Mouse (Mus musculus) layer of hippocampus, postnatal 36 days (tissue): ENCODE measurements at regions not wholly inside any gene's neighbourhood (a gene's known extent, or its start where the extent isn't known, plus 50 kb on each side); places are given as distances from the start of the nearest gene placed in this dataset.

Source experiments
- DNase-seq, 2 experiments: peaks; one replicate each; pipeline ENCODE4 v3.0.0; 2022

DNA sequence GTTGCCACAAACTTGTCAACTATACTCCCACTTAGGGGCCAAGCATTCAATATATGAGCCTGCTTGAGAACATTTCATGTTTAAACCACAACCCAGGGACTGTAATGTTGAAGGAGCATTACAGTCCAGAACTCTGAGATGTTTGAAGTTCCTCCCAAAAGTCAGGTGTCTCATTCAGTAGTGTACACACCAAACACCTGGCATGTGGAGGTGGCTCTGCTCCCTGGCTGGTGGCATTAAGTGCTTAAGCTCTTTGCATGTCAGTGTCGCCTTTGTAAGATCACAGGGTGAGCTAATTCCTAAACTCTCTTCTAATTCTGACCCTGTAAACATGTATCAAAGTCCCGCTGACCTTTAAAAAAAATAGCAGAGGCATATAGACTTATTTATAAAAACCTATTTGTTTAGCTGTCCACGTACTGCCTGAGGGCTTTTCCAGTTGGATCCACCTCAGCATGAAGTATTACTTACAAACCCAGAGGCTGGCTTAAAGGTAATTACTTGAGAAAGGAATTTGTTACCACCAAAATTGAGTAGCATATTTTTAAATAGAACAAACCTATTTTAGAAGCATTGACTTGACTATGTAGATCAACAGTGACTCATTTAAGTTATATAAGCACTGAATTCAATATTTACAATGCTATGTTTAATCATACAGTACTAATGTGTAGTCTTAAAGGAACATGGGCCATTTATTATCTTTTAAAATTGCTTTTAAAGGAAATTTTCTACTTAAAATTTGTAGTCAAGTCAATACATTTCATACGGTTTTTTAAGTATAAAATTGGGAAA lies 276.3 kb upstream of the Fermt1 start:
- DNase-seq = no peak

DNA sequence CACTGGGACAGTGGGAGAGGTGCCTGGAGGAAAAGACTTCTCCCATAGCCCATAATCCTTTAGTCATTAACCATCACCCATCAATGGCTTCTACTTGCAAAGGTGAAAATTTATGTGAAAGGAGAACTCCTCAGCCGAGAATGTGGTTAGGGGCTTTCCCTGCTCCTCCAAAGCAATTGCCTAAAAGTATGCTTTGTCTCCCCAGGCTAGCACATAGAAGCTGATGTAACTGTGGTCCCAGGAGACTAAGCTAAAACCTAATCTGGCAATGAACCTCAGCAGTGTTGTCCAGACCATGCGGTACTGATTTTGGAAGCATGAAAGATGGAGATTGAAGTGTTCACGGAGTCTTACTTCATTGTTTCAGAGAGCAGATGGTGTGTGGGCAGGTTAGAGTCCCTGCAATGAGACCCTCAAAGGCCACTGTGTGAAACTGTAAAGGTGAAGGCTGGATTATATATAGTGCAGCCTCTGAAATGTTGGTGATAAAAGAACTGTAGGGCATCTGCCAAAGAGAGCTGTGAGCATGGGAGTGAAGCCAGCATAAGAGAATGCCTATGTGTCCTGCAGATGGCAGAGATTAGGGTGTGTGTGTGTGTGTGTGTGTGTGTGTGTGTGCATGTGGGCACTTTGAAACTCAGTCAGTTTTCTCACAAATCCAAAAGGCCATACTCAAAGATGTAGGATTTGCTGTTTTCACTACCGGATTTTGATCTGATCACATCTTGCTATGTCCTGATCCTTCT lies 289.6 kb upstream of the Fermt1 start:
- DNase-seq = peak in 1 of 2 experiments; percentile 3

- no peak for DNase-seq
These were observed 299.8 kb upstream of the Bmp2 start for GRCm38 (mm10) chr2:133252131-133252530.

- DNase-seq = no peak
These were observed 277.5 kb upstream of the Bmp2 start for GRCm38 (mm10) chr2:133274424-133274823.

GRCm38 (mm10) chr2:133278546-133278945 lies 273.4 kb upstream of the Bmp2 start:
- DNase-seq = no peak

DNA sequence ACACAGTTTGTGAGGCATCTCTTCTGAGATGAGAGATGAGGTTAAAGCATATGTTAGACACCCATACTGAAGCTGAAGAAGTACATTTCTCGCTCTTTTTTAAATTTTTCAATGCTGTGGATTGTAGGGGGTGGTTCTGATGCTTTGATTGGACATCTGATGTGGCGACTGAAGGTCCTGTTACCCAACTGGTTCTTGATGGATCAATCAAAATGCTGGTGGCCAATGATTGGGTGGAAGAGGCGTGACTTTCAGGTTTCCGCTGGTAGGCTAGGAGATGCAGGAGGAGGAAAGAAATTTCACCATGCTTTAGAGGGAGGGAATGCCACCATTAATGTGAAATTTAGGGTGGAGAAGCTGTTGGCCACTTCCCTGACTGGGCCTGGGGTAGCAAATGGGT lies 272.7 kb upstream of the Bmp2 start:
- DNase-seq = no peak

DNA sequence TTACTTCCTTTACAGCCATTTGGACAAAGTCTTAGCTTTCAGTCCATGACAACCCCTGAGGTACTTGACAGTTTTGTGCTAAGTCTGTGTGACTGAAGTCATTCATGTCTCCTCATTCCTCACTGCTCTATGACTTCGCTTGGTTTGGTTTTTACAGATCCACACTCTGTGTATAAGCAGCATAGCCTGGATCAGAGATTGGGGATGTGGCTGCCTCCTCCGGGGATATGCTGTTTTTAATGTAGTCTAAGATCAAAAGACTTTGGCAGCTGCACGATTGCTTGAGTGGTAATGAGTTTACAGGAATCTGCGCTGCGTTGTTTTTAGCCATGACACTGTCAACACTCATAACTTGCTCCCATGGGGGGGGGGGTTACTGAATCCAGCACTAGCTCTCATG lies 269.3 kb upstream of the Bmp2 start:
- DNase-seq = no peak

DNA sequence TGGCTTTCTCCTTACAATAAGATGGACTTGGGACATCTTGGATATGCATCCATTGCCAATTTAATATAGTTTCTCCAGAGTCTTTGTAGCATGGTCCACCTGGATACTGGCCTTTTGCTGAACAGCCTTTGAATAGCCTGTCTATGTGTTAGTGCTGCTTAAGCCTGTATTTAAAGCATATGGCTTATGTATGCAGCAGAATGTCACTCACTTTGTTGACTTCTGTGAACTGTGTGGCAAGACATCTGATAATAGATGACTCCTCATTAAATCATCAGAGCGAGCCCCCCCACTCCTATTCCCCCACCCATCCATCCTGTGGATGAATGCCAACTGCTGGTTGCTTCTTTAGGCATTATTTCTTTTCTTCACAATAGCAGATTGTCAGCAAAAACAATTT lies 268.2 kb upstream of the Bmp2 start:
- no peak for DNase-seq

DNA sequence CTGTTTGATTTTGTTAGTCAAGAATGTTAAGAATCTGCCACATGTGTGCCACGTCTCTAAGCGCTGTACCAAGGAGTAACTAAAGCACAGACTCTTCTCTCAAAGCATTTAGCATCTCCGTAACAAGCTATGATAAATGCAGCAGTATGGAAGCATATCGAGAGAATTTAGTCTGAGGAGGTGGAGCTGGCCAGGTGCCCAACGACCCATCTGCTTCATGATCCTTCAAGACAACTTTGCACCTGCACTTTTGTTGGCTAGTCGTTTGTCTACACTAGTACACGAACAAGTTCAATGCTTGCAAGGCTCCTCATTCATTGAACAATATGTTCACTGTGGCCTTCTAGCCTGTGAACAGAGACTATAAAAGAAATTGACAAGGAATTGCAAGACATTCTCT lies 257.8 kb upstream of the Bmp2 start:
- peak in 1 of 2 experiments; percentile 2 for DNase-seq

- peak; percentile 11 to 12 for DNase-seq
These were observed 246.0 kb upstream of the Bmp2 start for GRCm38 (mm10) chr2:133305936-133306335.

DNA sequence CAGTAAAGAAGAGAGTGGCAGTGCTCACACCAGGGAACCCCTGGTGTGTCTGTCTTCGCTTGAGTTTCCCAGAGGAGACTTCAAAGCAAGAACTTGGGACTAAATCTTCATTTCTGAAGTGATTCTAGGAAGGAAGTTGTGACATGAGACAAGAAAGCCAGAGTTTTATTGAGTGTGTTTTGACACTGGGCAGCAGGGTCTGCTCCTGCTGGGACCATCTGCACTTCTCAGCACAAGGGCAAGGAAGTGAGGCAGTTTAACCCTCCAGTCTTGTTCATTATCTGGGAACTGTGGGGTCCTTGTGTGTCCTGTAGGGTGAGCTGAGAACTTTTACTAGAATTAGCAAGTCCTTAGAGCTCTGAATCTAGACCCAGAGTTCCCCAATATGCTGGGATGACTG lies 241.0 kb upstream of the Bmp2 start:
- DNase-seq = no peak

- DNase-seq = no peak
These were observed 225.5 kb upstream of the Bmp2 start for GRCm38 (mm10) chr2:133326290-133327050.

DNA sequence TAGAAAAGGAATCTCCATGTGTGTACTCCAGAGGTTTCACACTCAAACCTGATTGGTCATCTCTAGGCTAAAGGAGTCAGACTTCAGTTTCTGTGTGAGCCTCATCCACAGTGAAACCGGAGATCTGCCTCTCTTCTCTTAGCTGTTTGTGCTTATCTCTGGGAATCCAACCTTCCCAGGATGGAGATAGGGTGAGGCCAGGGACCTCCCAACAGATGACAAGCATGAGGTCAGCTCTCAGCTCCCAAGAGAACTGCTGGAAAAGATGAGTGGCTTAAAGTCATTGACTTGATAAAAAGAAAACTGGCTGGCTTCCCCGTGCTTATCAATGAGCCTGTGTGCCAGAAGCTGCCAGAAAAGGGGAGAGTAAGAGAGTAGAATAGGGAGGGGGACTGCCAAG lies 224.3 kb upstream of the Bmp2 start:
- DNase-seq = no peak

DNA sequence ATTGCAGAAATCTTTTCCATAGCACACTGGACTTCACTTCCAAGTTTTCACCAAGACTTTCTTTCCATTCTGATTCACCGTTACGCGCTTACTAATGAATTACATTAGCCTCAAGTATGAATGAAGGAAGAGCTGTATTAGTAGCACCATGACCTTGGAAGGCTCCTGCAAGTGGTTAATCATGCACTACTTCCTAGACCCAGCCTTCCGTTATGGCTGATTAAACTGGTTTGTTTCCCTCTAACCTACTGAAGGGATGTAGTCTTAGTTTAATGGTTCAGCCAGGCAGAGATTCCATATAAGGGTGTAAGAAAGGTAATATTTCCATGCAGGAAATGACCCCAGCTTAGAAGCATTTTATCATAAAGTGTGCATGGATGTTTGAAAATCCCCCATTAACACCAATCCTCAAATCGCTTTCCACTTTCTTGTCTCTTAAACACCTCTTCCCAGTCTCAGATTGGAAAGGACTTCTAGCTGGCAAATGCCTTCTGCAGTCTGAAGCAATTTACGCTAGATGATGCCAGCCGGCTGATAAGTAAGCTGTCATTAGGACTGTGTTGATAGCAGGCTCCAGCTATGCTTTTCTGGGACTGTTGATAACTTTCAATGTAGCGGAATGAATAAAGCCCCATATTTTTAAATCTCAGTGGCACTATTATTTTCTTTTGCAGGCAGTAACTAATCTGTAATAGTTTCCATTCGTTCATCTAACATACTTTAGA lies 215.6 kb upstream of the Bmp2 start:
- DNase-seq = no peak

DNA sequence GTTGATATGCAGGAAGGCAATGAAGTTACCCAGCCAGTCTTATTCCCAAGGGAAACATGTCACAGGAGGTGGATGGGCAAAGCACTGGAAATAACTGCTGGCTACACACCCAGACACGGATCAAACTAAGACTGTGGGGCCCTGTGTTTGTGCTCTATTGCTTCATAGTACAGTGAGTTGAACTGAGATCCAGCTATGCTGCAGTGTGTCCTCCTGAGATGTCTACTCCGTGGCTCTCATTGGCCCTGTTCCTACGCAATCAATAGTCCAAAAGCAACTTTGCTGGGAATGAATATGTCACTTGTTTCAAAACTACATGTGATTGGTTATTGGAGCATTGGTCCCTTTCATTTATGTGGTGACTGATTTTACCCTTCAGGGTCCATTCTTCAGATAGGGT lies 213.8 kb upstream of the Bmp2 start:
- no peak for DNase-seq

DNA sequence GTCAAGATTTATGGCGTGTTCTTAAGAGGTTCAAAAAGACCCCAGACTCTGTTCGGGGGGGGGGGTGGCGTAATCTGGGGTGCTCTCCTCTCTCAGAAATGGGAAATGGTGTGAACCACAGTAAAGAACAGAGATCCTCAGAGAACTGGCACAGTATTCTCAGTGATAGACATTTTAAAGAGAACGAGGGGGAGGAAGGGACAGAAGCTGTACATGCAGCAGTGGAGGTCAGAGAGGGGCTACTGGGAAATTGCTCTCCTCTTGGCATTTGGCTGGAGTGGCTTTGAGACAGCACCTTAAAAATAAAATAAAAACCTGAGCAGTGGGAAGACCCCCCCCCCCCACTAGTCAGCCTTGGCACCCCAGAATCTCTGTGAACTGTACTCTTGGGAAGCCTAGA lies 210.6 kb upstream of the Bmp2 start:
- DNase-seq = no peak

GRCm38 (mm10) chr2:133345964-133346788 lies 205.8 kb upstream of the Bmp2 start:
- DNase-seq = no peak

DNA sequence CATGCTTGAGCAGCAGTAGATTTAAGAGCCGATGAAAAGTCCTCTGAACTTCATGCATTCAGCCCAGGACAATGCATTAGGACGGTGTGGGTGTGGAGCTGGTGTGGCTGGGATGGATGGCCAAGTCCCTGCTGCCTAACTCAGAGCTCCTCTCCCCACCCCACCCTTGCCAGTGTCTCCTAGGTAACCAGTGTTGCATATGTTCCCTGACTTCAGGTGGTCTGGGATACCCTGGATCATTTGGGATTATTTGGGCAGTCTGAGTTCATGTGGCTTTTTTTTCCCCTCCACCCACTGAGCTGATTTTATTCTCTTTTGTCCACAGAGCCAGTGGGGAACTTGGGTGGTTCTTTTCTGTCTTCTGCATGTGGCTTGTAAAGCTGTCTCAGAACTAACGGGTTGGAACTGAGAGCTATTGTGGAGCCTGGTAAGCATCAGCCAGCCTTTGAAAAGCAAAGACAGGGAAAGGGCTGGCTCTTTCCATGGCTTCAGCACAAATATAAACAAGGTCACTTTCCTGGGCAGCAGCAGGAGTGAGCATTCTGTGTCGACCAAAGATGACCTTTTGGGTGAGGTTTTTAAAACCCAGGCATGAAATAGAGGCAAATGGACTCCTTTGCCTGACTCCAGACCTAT lies 205.1 kb upstream of the Bmp2 start:
- DNase-seq = no peak

DNA sequence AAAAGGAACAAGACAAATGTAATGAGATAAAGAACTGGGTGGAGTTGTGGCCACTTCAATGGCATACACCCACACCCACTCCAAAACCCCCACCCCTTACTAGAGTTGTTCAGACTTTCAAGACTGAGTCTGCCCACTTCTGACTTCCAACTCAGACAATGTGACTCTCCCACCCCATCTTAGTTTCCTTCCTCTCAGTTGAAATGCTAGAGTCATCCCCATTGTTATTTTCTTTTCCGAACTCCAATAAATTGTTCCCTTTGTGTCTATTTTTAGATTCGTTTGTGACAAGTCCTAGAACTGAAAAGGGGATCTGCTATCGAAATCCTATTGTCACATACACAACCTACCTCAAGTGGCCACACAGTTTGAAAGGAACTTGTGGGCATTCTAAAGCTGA lies 200.7 kb upstream of the Bmp2 start:
- DNase-seq = no peak

DNA sequence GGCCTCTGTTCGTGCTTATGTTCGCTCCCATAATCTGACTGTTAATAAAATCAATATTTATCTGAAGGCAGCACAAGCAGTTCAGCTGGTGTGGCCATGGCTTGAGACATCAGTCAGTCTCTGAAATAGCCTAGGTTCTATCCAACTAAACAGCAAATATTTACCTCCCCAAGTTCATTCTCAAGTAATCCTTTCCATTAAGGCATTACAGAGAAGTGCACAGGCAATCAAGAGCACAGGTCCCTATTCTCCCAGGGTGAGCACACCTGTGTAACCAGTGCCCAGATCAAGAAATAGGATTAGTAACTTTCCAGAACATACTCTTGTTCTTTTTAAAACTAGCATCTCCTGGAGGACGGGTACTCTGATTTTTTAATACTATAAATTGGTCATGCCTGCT lies 199.2 kb upstream of the Bmp2 start:
- no peak for DNase-seq
